Mouse (Mus musculus): ENCODE results near the gene Ropn1. TPM values are rescaled to one million over a fixed set of nuclear protein-coding genes. Genes with fewer than 3 reads are reported as not detected.
A peak's percentile ranks its signal among the peaks of the same experiment; 100 is the strongest.

Gene Ropn1
- polyA plus RNA-seq (2012; rRNA removed) (not detected in 2 replicates), polyA plus RNA-seq (2014; fragmentation: Nextera tagmentation; extraction: Ambion mirVana) (not detected in 2 replicates)

GRCm38 (mm10) chr16:34649621-34650020 is at the start of gene Ropn1:
Gene Ropn1, plus strand, starts transcription at chr16:34649921.
- TF ChIP-seq POLR2A (IDR thresholded peaks at IDR 0.05; ENCODE audit: borderline replicate concordance, extremely low read depth, insufficient read depth, insufficient read length), result no peak
- H3K4me2 ChIP-seq (replicated peaks; ENCODE audit: low read depth, low read length, severe bottlenecking), result no peak within 1 kb of the TSS
- WGBS, result 49% methylated on average over 7 of the region's 7 CpGs
- ATAC-seq (ENCODE audit: low FRiP score, low read depth) (no peak), DNase-seq (ENCODE audit: low spot score) (no peak)
- no peaks in the 10 kb centered on the region for H3K27me3 ChIP-seq (ENCODE audit: control insufficient read depth, insufficient read depth, low read length)
- H3K36me3 ChIP-seq (ENCODE audit: control insufficient read depth, insufficient read depth, low read length), result no peaks in the 10 kb centered on the region
- H3K27ac ChIP-seq (replicated peaks; ENCODE audit: low read depth, low read length), result no peak within 1 kb of the TSS
- no peaks in the 10 kb centered on the region for H3K9me3 ChIP-seq (ENCODE audit: control insufficient read depth, low read length)
- no peaks in the 10 kb centered on the region for H3K4me1 ChIP-seq (ENCODE audit: control insufficient read depth, insufficient read depth, low read length)
- H3K4me3 ChIP-seq (replicated peaks; ENCODE audit: low read length), result no peak within 1 kb of the TSS
- no peak within 1 kb of the TSS for H3K9ac ChIP-seq (ENCODE audit: low read depth, low read length, severe bottlenecking)

GRCm38 (mm10) chr16:34601954-34602353 is 47.8 kb upstream of the Ropn1 start:
- Histone ChIP-seq H3K27ac (replicated peaks; ENCODE audit: low read depth, low read length) (no peak overlapping the region), H3K4me3 (replicated peaks; ENCODE audit: low read length) (no peak overlapping the region), H3K27me3 (ENCODE audit: control insufficient read depth, insufficient read depth, low read length) (no peaks in the 10 kb centered on the region), H3K9ac (ENCODE audit: low read depth, low read length, severe bottlenecking) (no peak overlapping the region), H3K4me1 (ENCODE audit: control insufficient read depth, insufficient read depth, low read length) (peaks cover 3% of the 10 kb centered on the region; the same call in 1 of the 2 replicates), H3K9me3 (ENCODE audit: control insufficient read depth, low read length) (no peaks in the 10 kb centered on the region), H3K4me2 (replicated peaks; ENCODE audit: low read depth, low read length, severe bottlenecking) (no peak overlapping the region), H3K36me3 (ENCODE audit: control insufficient read depth, insufficient read depth, low read length) (no peaks in the 10 kb centered on the region)
- ATAC-seq (ENCODE audit: low FRiP score, low read depth) (no peak), DNase-seq (ENCODE audit: low spot score) (no peak)
- 62% methylated on average over 4 of the region's 4 CpGs for WGBS
- TF ChIP-seq POLR2A (IDR thresholded peaks at IDR 0.05; ENCODE audit: borderline replicate concordance, extremely low read depth, insufficient read depth, insufficient read length), result no peak

GRCm38 (mm10) chr16:34603076-34603475 is 46.6 kb upstream of the Ropn1 start:
- H3K4me3 ChIP-seq (replicated peaks; ENCODE audit: low read length), result no peak overlapping the region
- H3K9ac ChIP-seq (ENCODE audit: low read depth, low read length, severe bottlenecking), result no peak overlapping the region
- H3K27me3 ChIP-seq (ENCODE audit: control insufficient read depth, insufficient read depth, low read length), result no peaks in the 10 kb centered on the region
- 63% methylated on average over 4 of the region's 4 CpGs for WGBS
- TF ChIP-seq POLR2A (IDR thresholded peaks at IDR 0.05; ENCODE audit: borderline replicate concordance, extremely low read depth, insufficient read depth, insufficient read length), result no peak
- no peaks in the 10 kb centered on the region for H3K36me3 ChIP-seq (ENCODE audit: control insufficient read depth, insufficient read depth, low read length)
- no peak overlapping the region for H3K4me2 ChIP-seq (replicated peaks; ENCODE audit: low read depth, low read length, severe bottlenecking)
- DNase-seq (ENCODE audit: low spot score), result peak; percentile 10
- H3K4me1 ChIP-seq (ENCODE audit: control insufficient read depth, insufficient read depth, low read length), result peaks cover 3% of the 10 kb centered on the region; the same call in 1 of the 2 replicates
- no peak overlapping the region for H3K27ac ChIP-seq (replicated peaks; ENCODE audit: low read depth, low read length)
- ATAC-seq (ENCODE audit: low FRiP score, low read depth), result no peak
- H3K9me3 ChIP-seq (ENCODE audit: control insufficient read depth, low read length), result no peaks in the 10 kb centered on the region

- Histone ChIP-seq H3K4me3 (replicated peaks; ENCODE audit: low read length) (no peak overlapping the region), H3K4me2 (replicated peaks; ENCODE audit: low read depth, low read length, severe bottlenecking) (no peak overlapping the region), H3K27ac (replicated peaks; ENCODE audit: low read depth, low read length) (no peak overlapping the region), H3K36me3 (ENCODE audit: control insufficient read depth, insufficient read depth, low read length) (no peaks in the 10 kb centered on the region), H3K4me1 (ENCODE audit: control insufficient read depth, insufficient read depth, low read length) (peaks cover 3% of the 10 kb centered on the region; the same call in 1 of the 2 replicates), H3K9ac (ENCODE audit: low read depth, low read length, severe bottlenecking) (no peak overlapping the region), H3K9me3 (ENCODE audit: control insufficient read depth, low read length) (no peaks in the 10 kb centered on the region), H3K27me3 (ENCODE audit: control insufficient read depth, insufficient read depth, low read length) (no peaks in the 10 kb centered on the region)
- WGBS, result 61% methylated on average over 6 of the region's 6 CpGs
- no peak for DNase-seq (ENCODE audit: low spot score)
- TF ChIP-seq POLR2A (IDR thresholded peaks at IDR 0.05; ENCODE audit: borderline replicate concordance, extremely low read depth, insufficient read depth, insufficient read length), result no peak
- no peak for ATAC-seq (ENCODE audit: low FRiP score, low read depth)
Measured at GRCm38 (mm10) chr16:34603854-34604253, 45.9 kb upstream of the Ropn1 start.

- WGBS, result 33% methylated on average over 3 of the region's 3 CpGs
- H3K9ac ChIP-seq (ENCODE audit: low read depth, low read length, severe bottlenecking), result no peak overlapping the region
- no peaks in the 10 kb centered on the region for H3K27me3 ChIP-seq (ENCODE audit: control insufficient read depth, insufficient read depth, low read length)
- DNase-seq (ENCODE audit: low spot score), result peak; percentile 15
- no peak overlapping the region for H3K27ac ChIP-seq (replicated peaks; ENCODE audit: low read depth, low read length)
- no peak overlapping the region for H3K4me2 ChIP-seq (replicated peaks; ENCODE audit: low read depth, low read length, severe bottlenecking)
- ATAC-seq (ENCODE audit: low FRiP score, low read depth), result 0 out of 2 replicates have a peak, but pooled peaks have one; percentile 41
- no peak overlapping the region for H3K4me3 ChIP-seq (replicated peaks; ENCODE audit: low read length)
- H3K36me3 ChIP-seq (ENCODE audit: control insufficient read depth, insufficient read depth, low read length), result no peaks in the 10 kb centered on the region
- no peaks in the 10 kb centered on the region for H3K9me3 ChIP-seq (ENCODE audit: control insufficient read depth, low read length)
- no peak for TF ChIP-seq POLR2A (IDR thresholded peaks at IDR 0.05; ENCODE audit: borderline replicate concordance, extremely low read depth, insufficient read depth, insufficient read length)
- peaks cover 3% of the 10 kb centered on the region; the same call in 1 of the 2 replicates for H3K4me1 ChIP-seq (ENCODE audit: control insufficient read depth, insufficient read depth, low read length)
Measured at GRCm38 (mm10) chr16:34605679-34606078, 44.0 kb upstream of the Ropn1 start.
